Mouse (Mus musculus) liver, postnatal 0 days (tissue): ENCODE results near the gene Uxs1.

Source experiments
- CTCF ChIP-seq: sonication (generic); IDR thresholded peaks from 2 replicates; pipeline ENCODE4 v1.5.1; 2016; ENCODE audit warnings: antibody characterized with exemption, low read depth
- EP300 ChIP-seq: IDR thresholded peaks from 2 replicates; pipeline ENCODE4 v1.6.1; 2016; ENCODE audit warnings: antibody characterized with exemption, low read depth, mild to moderate bottlenecking

- TF ChIP-seq CTCF (no peak), EP300 (no peak)
Measured at GRCm38 (mm10) chr1:43871116-43871515, 43.5 kb upstream of the Uxs1 start.
